Mouse (Mus musculus) liver, postnatal 0 days (tissue): Measurements from ENCODE around the gene Misp.
A peak's percentile ranks its signal among the peaks of the same experiment; 100 is the strongest.

Experiments used
- CTCF ChIP-seq: sonication (generic); IDR thresholded peaks from 2 replicates; pipeline ENCODE4 v1.5.1; 2016; ENCODE audit warnings: antibody characterized with exemption, low read depth
- EP300 ChIP-seq: IDR thresholded peaks from 2 replicates; pipeline ENCODE4 v1.6.1; 2016; ENCODE audit warnings: antibody characterized with exemption, low read depth, mild to moderate bottlenecking

DNA sequence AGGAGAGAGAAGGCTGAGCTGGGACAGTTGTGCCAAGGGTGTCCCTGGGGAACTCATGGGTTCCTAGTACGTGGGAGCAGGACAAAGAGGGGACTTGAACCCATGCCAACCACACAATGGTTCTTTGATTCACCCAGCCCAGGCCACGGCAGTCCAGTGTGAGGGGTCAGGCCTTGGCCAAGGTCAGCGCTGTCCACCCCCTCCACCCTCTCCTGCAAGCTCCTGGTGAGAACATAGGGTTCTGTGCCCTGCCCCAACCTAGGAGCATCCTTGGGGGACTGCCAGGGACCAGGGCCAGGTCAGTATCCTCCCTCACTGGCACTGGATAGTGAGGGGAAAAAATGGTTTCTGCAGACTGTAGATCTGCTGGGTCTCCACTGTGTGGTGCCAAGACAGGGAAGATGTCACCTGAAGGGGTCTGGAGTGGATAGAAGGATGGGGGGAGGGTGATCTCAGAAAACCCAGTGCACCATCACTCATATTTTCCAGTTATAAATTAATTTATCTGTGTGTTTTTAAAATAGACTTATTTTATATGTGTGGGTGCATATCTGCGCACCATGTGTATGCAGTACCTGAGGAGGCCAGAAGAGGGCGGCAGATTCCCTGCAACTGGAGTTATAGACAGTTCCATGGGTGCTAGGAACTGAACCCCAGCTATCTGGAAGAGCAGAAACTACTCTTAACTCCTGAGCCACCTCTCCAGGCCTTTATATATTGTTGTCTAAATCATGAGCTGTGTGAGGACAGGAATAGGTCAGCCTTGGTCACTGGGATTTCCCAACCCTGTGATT lies 46.1 kb upstream of the Misp start:
- TF ChIP-seq CTCF (peak; percentile 55), EP300 (no peak)
